Mouse (Mus musculus): ENCODE measurements around the gene Epor. TPM values are rescaled to one million over a fixed set of nuclear protein-coding genes. Genes with fewer than 3 reads are reported as not detected.
A peak's percentile ranks its signal among the peaks of the same experiment; 100 is the strongest.

The Epor gene
- total and polyA plus RNA-seq, 2 experiments: 0.74 to 5.0 TPM

GRCm38 (mm10) chr9:21926155-21926554, 37.2 kb downstream of the Epor start:
- peak overlapping the region; percentile 65 for H3K4me3 ChIP-seq (ENCODE audit: insufficient read depth, low read depth, low read length)
- H3K4me1 ChIP-seq (ENCODE audit: control insufficient read depth, insufficient read depth, low read length): peaks cover 17% of the 10 kb centered on the region
- TF ChIP-seq POLR2A (IDR thresholded peaks at IDR 0.05; ENCODE audit: extremely low read depth, insufficient read depth, low read length) (no peak), CTCF (IDR thresholded peaks at IDR 0.05; ENCODE audit: low read depth, low read length) (no peak)
- H3K79me2 ChIP-seq (ENCODE audit: control insufficient read depth, insufficient read depth, low read length): no peaks in the 10 kb centered on the region; the same call in 1 of the 2 replicates
- peak overlapping the region; percentile 89 for H3K9ac ChIP-seq (ENCODE audit: low read depth, low read length)
- DNase-seq (ENCODE audit: extremely low read depth, low read depth, low spot score): peak; percentile 79
- H3K27me3 ChIP-seq (ENCODE audit: control insufficient read depth, insufficient read depth, low read length): no peaks in the 10 kb centered on the region
- H3K27ac ChIP-seq (replicated peaks; ENCODE audit: insufficient read depth, low read depth, low read length): peak overlapping the region; percentile 98
- peaks cover 12% of the 10 kb centered on the region for H3K36me3 ChIP-seq (ENCODE audit: control insufficient read depth, insufficient read depth, low read length)
- WGBS: 8% methylated on average over 6 of the region's 6 CpGs

- WGBS: 73% methylated on average over 1 of the region's 1 CpGs
- H3K4me3 ChIP-seq (ENCODE audit: insufficient read depth, low read depth, low read length): peak overlapping the region; percentile 65
- H3K9ac ChIP-seq (ENCODE audit: low read depth, low read length): peak overlapping the region; percentile 89
Measured at GRCm38 (mm10) chr9:21925506-21925905, 37.8 kb downstream of the Epor start.

DNA sequence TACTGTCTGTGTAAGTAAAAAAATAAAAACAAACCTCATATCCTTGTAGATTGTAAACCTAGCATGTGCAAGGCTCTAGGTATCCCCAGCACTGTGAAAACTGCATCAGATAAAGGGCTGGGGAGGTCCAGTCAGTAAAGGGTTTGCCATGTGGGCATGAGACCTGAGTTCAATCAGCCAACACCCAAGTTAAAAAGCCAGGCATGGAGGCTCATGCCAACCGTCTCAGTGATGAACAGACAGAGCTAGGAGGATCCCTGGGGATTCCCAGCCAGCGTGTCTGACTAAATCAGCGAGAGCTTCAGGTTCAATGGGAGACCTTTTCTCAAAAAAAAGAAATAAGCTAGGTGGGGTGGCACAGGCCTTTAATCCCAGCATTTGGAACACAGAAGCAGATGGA, 38.3 kb downstream of the Epor start:
- WGBS: 32% methylated on average over 3 of the region's 3 CpGs
- H3K27ac ChIP-seq (replicated peaks; ENCODE audit: insufficient read depth, low read depth, low read length): peak overlapping the region; percentile 83

More at GRCm38 (mm10) chr9:21925506-21925905, 37.8 kb downstream of the Epor start:
- Histone ChIP-seq H3K4me1 (ENCODE audit: control insufficient read depth, insufficient read depth, low read length) (peaks cover 17% of the 10 kb centered on the region), H3K36me3 (ENCODE audit: control insufficient read depth, insufficient read depth, low read length) (peaks cover 12% of the 10 kb centered on the region), H3K27me3 (ENCODE audit: control insufficient read depth, insufficient read depth, low read length) (no peaks in the 10 kb centered on the region), H3K79me2 (ENCODE audit: control insufficient read depth, insufficient read depth, low read length) (no peaks in the 10 kb centered on the region; the same call in 1 of the 2 replicates), H3K27ac (replicated peaks; ENCODE audit: insufficient read depth, low read depth, low read length) (peak overlapping the region; percentile 98)
- no peak for TF ChIP-seq POLR2A (IDR thresholded peaks at IDR 0.05; ENCODE audit: extremely low read depth, insufficient read depth, low read length)
- no peak for TF ChIP-seq CTCF (IDR thresholded peaks at IDR 0.05; ENCODE audit: low read depth, low read length)
- DNase-seq (ENCODE audit: extremely low read depth, low read depth, low spot score): peak; percentile 33

DNA sequence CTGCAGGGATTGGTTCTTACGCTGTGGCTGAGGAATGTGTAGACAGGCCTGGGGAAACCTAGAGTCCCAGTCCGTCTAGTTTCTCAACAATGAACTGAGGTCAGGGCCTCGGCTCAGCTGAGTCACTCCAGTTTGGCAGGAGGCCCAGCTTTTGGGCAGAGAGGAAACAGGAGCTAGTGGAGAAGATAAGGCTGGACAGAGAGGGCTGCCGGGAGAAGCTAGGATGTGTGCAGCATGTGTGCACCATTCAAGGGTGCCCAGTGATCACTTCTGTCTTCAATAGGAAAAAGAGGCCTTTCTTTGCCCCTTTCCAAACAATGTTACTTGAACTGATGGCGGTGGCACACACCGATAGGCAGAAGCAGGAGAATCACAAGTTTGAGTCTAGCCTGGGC, 39.2 kb downstream of the Epor start:
- no peak overlapping the region for H3K4me3 ChIP-seq (ENCODE audit: insufficient read depth, low read depth, low read length)
- peaks cover 17% of the 10 kb centered on the region for H3K4me1 ChIP-seq (ENCODE audit: control insufficient read depth, insufficient read depth, low read length)
- peak overlapping the region; percentile 96 for H3K27ac ChIP-seq (replicated peaks; ENCODE audit: insufficient read depth, low read depth, low read length)
- H3K27me3 ChIP-seq (ENCODE audit: control insufficient read depth, insufficient read depth, low read length): no peaks in the 10 kb centered on the region
- WGBS: 23% methylated on average over 6 of the region's 6 CpGs
- TF ChIP-seq CTCF (IDR thresholded peaks at IDR 0.05; ENCODE audit: low read depth, low read length): no peak
- 0 out of 2 replicates have a peak, but pooled peaks have one; percentile 21 for TF ChIP-seq POLR2A (IDR thresholded peaks at IDR 0.05; ENCODE audit: extremely low read depth, insufficient read depth, low read length)
- H3K9ac ChIP-seq (ENCODE audit: low read depth, low read length): peak overlapping the region; percentile 45; the same call in 1 of the 2 replicates
- peak; percentile 95 for DNase-seq (ENCODE audit: extremely low read depth, low read depth, low spot score)
- peaks cover 12% of the 10 kb centered on the region for H3K36me3 ChIP-seq (ENCODE audit: control insufficient read depth, insufficient read depth, low read length)
- no peaks in the 10 kb centered on the region; the same call in 1 of the 2 replicates for H3K79me2 ChIP-seq (ENCODE audit: control insufficient read depth, insufficient read depth, low read length)

More for the DNA sequence above, 38.3 kb downstream of the Epor start:
- no peaks in the 10 kb centered on the region; the same call in 1 of the 2 replicates for H3K79me2 ChIP-seq (ENCODE audit: control insufficient read depth, insufficient read depth, low read length)
- H3K4me1 ChIP-seq (ENCODE audit: control insufficient read depth, insufficient read depth, low read length): peaks cover 17% of the 10 kb centered on the region
- peak; percentile 52 for DNase-seq (ENCODE audit: extremely low read depth, low read depth, low spot score)
- no peaks in the 10 kb centered on the region for H3K27me3 ChIP-seq (ENCODE audit: control insufficient read depth, insufficient read depth, low read length)
- H3K4me3 ChIP-seq (ENCODE audit: insufficient read depth, low read depth, low read length): no peak overlapping the region
- peak overlapping the region; percentile 40; the same call in 1 of the 2 replicates for H3K9ac ChIP-seq (ENCODE audit: low read depth, low read length)
- peaks cover 12% of the 10 kb centered on the region for H3K36me3 ChIP-seq (ENCODE audit: control insufficient read depth, insufficient read depth, low read length)
- TF ChIP-seq POLR2A (IDR thresholded peaks at IDR 0.05; ENCODE audit: extremely low read depth, insufficient read depth, low read length) (no peak), CTCF (IDR thresholded peaks at IDR 0.05; ENCODE audit: low read depth, low read length) (no peak)

DNA sequence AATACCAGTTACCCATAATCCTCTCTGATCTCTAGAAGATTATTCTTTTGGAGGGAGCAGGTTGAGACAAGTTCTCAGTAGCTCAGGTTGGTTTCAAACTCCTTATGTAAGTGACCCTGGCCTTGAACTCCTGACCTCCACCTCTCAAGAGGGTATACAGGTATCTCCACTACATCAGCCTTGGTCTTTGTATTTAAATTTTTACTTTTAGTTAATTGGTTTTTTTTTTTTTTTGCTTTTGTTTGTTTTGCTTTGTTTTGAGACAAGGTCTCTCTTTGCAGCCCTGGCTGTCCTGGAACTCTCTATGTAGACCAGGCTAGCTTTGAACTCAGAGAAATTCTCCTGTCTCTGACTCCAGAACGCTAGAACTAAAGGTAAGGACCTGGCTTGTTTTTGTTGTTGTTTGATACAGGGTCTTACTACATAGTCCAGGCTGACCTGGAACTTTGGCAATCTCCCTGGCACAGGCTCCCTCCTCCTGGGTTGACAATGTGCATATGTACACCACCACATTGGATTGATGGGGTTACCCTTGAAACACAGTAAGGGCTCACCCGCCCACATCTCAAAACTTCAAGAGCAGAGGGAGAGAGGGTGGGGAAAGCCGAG, 39.7 kb downstream of the Epor start:
- Histone ChIP-seq H3K9ac (ENCODE audit: low read depth, low read length) (peak overlapping the region; percentile 45), H3K4me3 (ENCODE audit: insufficient read depth, low read depth, low read length) (no peak overlapping the region), H3K79me2 (ENCODE audit: control insufficient read depth, insufficient read depth, low read length) (no peaks in the 10 kb centered on the region; the same call in 1 of the 2 replicates), H3K27ac (replicated peaks; ENCODE audit: insufficient read depth, low read depth, low read length) (peak overlapping the region; percentile 96), H3K27me3 (ENCODE audit: control insufficient read depth, insufficient read depth, low read length) (no peaks in the 10 kb centered on the region), H3K36me3 (ENCODE audit: control insufficient read depth, insufficient read depth, low read length) (peaks cover 12% of the 10 kb centered on the region), H3K4me1 (ENCODE audit: control insufficient read depth, insufficient read depth, low read length) (peaks cover 17% of the 10 kb centered on the region)
- WGBS: 3% methylated on average over 3 of the region's 3 CpGs
- TF ChIP-seq CTCF (IDR thresholded peaks at IDR 0.05; ENCODE audit: low read depth, low read length) (no peak), POLR2A (IDR thresholded peaks at IDR 0.05; ENCODE audit: extremely low read depth, insufficient read depth, low read length) (no peak)
- DNase-seq (ENCODE audit: extremely low read depth, low read depth, low spot score): no peak

DNA sequence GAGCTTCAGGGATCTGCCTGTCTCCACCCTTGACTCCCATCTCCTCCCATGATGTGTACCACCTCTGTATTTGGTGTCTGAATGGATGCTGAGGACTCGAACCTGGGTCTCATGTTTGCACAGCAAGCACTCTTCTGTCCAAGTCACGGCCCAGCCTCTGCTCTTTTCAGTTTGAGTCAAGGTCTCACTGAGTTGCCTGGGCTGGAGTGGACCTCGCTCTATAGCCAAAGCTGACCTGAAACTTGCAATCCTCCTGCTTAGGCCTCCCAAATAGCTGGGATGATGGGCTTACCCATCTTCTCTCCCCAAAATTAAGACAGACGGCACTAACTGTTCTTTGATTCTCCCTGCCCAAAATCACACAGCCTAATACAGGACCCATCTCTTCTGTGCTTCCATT, 40.3 kb downstream of the Epor start:
- 74% methylated on average over 4 of the region's 4 CpGs for WGBS
- no peak for DNase-seq (ENCODE audit: extremely low read depth, low read depth, low spot score)
- Histone ChIP-seq H3K36me3 (ENCODE audit: control insufficient read depth, insufficient read depth, low read length) (peaks cover 12% of the 10 kb centered on the region), H3K79me2 (ENCODE audit: control insufficient read depth, insufficient read depth, low read length) (no peaks in the 10 kb centered on the region; the same call in 1 of the 2 replicates), H3K4me3 (ENCODE audit: insufficient read depth, low read depth, low read length) (no peak overlapping the region), H3K9ac (ENCODE audit: low read depth, low read length) (no peak overlapping the region), H3K4me1 (ENCODE audit: control insufficient read depth, insufficient read depth, low read length) (peaks cover 19% of the 10 kb centered on the region), H3K27ac (replicated peaks; ENCODE audit: insufficient read depth, low read depth, low read length) (peak overlapping the region; percentile 96), H3K27me3 (ENCODE audit: control insufficient read depth, insufficient read depth, low read length) (no peaks in the 10 kb centered on the region)
- TF ChIP-seq POLR2A (IDR thresholded peaks at IDR 0.05; ENCODE audit: extremely low read depth, insufficient read depth, low read length) (no peak), CTCF (IDR thresholded peaks at IDR 0.05; ENCODE audit: low read depth, low read length) (no peak)

Data from liver, adult 2 months (tissue).